Mouse (Mus musculus): Measurements from ENCODE around the gene Hoxd4. TPM values are rescaled to one million over a fixed set of nuclear protein-coding genes. Genes with fewer than 3 reads are reported as not detected.

The Hoxd4 gene
- polyA plus RNA-seq, 1 experiment from 2014 or later = 6.7 TPM

GRCm38 (mm10) chr2:74761941-74762340 is 50.2 kb downstream of the Hoxd4 start:
- TF ChIP-seq CTCF (IDR thresholded peaks at IDR 0.05) = no peak
- ChIA-PET POLR2A (no interaction called here), CTCF (no interaction called here)
- in situ Hi-C loops (cut with MboI; ENCODE audit: low pct_unique_long_range_greater_than_20kb) = no loop called here
- H3K27me3 ChIP-seq = peaks cover 20% of the 10 kb centered on the region
- ATAC-seq (no peak), DNase-seq (ENCODE audit: low read depth, low spot score) (no peak)

- DNase-seq (ENCODE audit: low read depth, low spot score) (no peak), ATAC-seq (no peak)
- H3K27me3 ChIP-seq = peaks cover 26% of the 10 kb centered on the region
- CTCF ChIA-PET = no interaction called here
- in situ Hi-C loops (cut with MboI; ENCODE audit: low pct_unique_long_range_greater_than_20kb) = no loop called here
- POLR2A ChIA-PET = no interaction called here
- no peak for TF ChIP-seq CTCF (IDR thresholded peaks at IDR 0.05)
Measured at GRCm38 (mm10) chr2:74762522-74763244, 51.0 kb downstream of the Hoxd4 start, which contains the start of gene Hoxd1. Hoxd1 (plus strand) TSS chr2:74762980.

- TF ChIP-seq CTCF (IDR thresholded peaks at IDR 0.05) = no peak
- ChIA-PET POLR2A (no interaction called here), CTCF (no interaction called here)
- in situ Hi-C loops (cut with MboI; ENCODE audit: low pct_unique_long_range_greater_than_20kb) = no loop called here
- DNase-seq (ENCODE audit: low read depth, low spot score) (no peak), ATAC-seq (no peak)
- H3K27me3 ChIP-seq = peaks cover 32% of the 10 kb centered on the region
Measured at GRCm38 (mm10) chr2:74763245-74763735, 51.6 kb downstream of the Hoxd4 start.

- TF ChIP-seq CTCF (IDR thresholded peaks at IDR 0.05) = no peak
- H3K27me3 ChIP-seq = peaks cover 38% of the 10 kb centered on the region
- no peak for DNase-seq (ENCODE audit: low read depth, low spot score)
- ChIA-PET CTCF (no interaction called here), POLR2A (interaction anchor here (0.6 kb wide), 1 partner anchor 30 kb away, joined by 3 read pairs; no protein-coding TSS in a partner anchor)
- no peak for ATAC-seq
- in situ Hi-C loops (cut with MboI; ENCODE audit: low pct_unique_long_range_greater_than_20kb) = no loop called here
Measured at GRCm38 (mm10) chr2:74763976-74764375, 52.2 kb downstream of the Hoxd4 start.

GRCm38 (mm10) chr2:74774359-74774758 is 62.6 kb downstream of the Hoxd4 start:
- H3K27me3 ChIP-seq = peaks cover 26% of the 10 kb centered on the region
- POLR2A ChIA-PET = no interaction called here
- CTCF ChIA-PET = no interaction called here
- no peak for ATAC-seq
- no peak for TF ChIP-seq CTCF (IDR thresholded peaks at IDR 0.05)
- no peak for DNase-seq (ENCODE audit: low read depth, low spot score)
- in situ Hi-C loops (cut with MboI; ENCODE audit: low pct_unique_long_range_greater_than_20kb) = no loop called here

- ChIA-PET POLR2A (no interaction called here), CTCF (interaction anchor here (1.6 kb wide), 1 partner anchor 12 kb away, joined by 3 read pairs; no protein-coding TSS in a partner anchor)
- no peak for TF ChIP-seq CTCF (IDR thresholded peaks at IDR 0.05)
- DNase-seq (ENCODE audit: low read depth, low spot score) (no peak), ATAC-seq (no peak)
- in situ Hi-C loops (cut with MboI; ENCODE audit: low pct_unique_long_range_greater_than_20kb) = no loop called here
- peaks cover 21% of the 10 kb centered on the region for H3K27me3 ChIP-seq
Measured at GRCm38 (mm10) chr2:74777536-74778275, 66.0 kb downstream of the Hoxd4 start.

Other genes with a start within 250 kb of the Hoxd4 start
- 18.5 TPM for gene Lnpk, start 132.5 kb upstream of the Hoxd4 start, polyA plus RNA-seq (2021)
- not detected for gene Evx2, start 52.4 kb upstream of the Hoxd4 start, polyA plus RNA-seq (2021)
- gene Hoxd13, start 43.6 kb upstream of the Hoxd4 start, polyA plus RNA-seq (2021) = not detected
- not detected for gene Hoxd12, start 36.9 kb upstream of the Hoxd4 start, polyA plus RNA-seq (2021)
- not detected for gene Hoxd11, start 32.4 kb upstream of the Hoxd4 start, polyA plus RNA-seq (2021)
- 0.13 TPM for gene Hoxd10, start 20.0 kb upstream of the Hoxd4 start, polyA plus RNA-seq (2021)
- gene Hoxd9, start 14.2 kb upstream of the Hoxd4 start, polyA plus RNA-seq (2021) = 8.7 TPM
- gene Hoxd8, start 7.3 kb upstream of the Hoxd4 start, polyA plus RNA-seq (2021) = 17.1 TPM
- gene Hoxd3, start within 50 bp of the Hoxd4 start, polyA plus RNA-seq (2021) = 0.27 TPM
- 0.73 TPM for gene Gm28230, start 14.8 kb downstream of the Hoxd4 start, polyA plus RNA-seq (2021)
- gene Hoxd1, start 51.1 kb downstream of the Hoxd4 start, polyA plus RNA-seq (2021) = not detected
- 120 TPM for gene Mtx2, start 113.9 kb downstream of the Hoxd4 start, polyA plus RNA-seq (2021)